Mouse (Mus musculus) c-Kit-positive CD71-positive TER-119-positive erythroid progenitor cells, embryonic 14.5 days (primary cell): ENCODE results near the gene Ndel1.

Experiments
- DNase-seq: peaks from one replicate; pipeline ENCODE4 v3.0.0-alpha.2; 2013; ENCODE audit warnings: low spot score

Ndel1 gene

DNA sequence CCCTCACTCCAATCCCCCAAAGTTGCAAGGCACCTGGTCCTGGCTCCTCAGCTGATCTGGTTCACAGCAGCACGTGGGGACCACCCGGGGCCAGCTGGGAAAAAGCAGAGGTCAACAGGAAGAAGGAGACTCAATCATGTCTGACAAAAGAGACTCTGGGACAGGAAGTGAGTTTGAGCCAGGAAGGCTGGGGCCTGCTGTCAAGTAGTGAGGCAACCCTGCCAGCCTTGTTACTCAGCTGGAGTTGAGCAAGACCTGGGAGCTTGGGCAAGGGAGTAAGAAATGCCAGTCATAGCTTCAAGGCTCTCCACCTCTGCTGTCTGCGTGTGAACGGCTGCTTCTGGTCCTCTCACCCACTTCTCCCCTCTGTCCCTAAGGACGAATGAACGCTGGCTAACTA lies at the start of gene Ndel1:
Gene Ndel1 (minus strand): TSS at position 111 of the 400 bp plus-strand sequence.
- DNase-seq = no peak

DNA sequence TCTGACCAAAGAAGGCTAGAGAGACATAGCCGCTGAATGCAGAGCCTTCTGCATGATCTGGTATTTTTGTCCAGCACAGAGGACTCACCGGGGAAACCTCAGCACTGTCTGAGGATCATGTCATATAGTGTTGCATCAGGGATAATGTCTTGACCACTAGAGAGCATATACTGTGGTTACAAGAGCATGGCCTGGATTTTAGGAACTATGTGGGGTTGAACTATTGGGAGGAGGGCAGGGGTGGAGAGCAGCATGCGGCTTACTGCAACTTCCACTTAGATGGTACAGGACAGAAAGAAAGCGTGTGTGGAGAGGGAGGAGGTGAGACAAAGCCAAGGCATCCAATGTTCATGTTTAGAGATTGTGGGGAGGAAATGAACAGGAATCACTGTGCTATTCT lies 42.9 kb upstream of the Ndel1 start:
- DNase-seq = no peak

DNA sequence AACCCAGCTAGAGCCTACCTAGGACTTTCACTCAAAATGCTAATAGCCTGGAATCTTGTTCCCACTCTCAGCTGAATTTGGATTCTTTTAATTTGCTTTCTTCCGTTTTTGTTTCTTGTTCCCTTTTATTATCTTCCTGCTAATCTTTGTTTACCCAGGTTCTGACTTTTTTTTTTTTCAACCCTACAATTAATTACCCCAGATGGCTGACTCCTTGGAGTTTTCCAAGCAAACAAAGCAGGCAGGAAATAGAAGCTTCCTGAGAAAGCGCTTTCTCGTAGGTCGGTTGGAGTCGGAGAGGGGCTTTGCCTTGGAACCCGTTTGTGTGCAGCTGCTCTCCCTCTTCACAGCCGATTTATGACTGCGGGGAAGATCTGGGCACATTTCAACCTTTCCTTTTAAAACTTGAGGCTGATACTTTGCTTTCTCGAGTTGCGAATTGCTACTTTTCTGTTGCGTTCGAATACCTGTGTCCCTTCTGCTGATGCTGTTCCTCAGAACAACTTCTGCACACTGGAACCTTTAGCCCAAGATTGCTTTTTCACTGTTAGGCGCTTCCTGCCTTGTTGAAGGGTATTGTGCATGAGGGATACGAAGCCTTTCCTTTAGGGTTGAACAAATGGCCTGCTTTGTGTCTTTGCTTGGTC lies 40.0 kb upstream of the Ndel1 start:
- no peak for DNase-seq

DNA sequence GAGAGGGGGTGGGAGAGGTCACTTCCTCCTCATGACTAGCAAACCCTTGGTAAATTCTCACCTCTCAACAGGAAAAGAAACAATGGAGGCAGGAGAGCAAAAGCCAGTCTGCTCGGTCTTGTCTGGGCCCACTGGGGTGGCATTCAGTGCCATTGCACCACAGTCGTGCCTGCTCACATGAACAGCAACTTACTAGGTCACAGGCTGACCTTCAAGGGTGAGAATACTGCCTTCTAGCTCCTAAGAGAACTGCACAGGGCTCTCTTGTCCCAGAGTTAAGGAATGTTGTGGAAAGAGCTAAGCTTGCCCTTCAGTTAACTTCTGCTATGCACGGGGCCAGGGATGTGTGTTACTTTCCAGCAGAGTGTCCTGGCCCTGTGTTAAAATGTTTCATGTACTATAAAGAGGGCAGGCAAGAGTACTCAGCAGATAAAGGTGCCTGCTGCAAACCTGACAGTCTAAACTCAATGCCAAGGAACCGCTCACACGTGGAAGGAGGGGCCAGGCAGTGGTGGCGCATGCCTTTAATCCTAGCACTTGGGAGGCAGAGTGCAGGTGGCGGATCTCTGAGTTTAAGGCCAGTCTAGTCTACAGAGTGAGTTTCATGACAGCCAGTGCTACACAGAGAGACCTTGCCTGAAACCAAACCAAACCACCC lies 37.3 kb upstream of the Ndel1 start:
- DNase-seq = no peak

DNA sequence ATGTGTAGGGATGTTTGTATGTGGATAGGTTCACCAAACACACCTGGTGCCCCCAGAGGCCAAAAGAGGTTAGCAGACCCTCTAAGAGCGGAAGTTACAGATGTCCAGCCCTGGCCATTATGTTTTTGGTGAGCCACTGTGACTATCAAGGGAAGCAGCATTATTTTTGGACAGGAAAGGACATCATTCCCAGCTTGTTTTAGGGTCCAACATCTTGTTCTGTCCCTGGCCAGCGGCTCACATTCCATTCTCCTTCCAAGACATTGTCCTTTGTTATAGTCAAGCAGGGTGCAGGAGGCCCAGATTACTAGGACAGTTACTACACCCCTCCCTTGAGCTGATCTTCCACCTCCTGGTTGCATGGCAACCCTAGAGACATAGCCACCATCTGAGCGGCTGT lies 35.6 kb upstream of the Ndel1 start:
- DNase-seq = no peak

DNA sequence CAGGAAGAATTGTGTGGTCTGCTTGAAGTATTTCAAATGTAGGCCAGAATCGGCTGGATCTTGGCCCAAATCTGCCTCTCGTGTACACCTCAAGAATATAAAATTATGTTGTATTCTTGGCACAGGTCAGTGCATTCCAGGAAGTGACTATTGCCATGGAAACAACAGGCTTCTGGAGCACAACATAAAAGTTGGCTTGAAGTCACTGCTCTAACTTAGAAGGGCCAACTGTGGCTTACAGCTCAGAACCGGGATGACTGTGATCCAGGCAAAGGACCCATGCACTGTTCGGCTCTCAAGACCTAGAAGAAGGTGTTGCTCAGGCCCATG lies 34.8 kb upstream of the Ndel1 start:
- DNase-seq = no peak

DNA sequence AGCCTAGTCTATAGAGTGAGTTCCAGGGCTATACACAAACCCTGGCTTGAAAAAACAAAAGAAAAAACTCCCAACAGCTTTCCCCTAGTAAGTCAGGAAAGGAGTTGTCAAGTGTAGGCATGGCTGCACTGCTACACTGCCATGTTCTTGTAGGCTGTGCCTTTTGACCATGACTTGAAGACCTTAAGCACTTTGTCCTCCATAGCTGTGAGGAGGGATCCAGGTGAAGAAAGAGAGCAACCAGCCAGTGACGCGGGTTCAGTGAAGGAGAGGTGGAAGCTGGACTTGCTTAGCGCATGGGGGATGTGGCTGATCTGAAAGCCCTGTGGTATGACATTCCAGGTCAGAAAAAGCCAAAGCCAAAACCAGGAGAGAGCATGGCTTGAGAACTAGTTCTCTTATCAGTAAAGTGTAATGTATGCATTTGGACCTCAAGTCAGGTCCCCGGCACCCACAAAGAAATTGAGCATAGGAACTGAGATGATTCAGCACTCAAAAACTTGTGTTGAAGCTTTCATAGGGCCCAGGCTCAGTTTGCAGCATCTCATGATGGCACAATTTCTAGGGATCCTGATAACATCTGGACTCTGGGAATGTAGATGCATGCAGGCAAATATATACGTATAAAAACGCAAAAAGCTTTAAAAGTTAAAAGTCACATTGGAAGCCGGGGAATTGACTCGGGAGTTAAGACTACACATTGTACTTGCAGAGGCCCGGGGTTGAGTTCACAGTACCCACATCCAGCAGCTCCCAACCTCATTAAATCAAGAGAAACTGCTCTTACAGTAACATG lies 34.2 kb upstream of the Ndel1 start:
- DNase-seq = no peak

DNA sequence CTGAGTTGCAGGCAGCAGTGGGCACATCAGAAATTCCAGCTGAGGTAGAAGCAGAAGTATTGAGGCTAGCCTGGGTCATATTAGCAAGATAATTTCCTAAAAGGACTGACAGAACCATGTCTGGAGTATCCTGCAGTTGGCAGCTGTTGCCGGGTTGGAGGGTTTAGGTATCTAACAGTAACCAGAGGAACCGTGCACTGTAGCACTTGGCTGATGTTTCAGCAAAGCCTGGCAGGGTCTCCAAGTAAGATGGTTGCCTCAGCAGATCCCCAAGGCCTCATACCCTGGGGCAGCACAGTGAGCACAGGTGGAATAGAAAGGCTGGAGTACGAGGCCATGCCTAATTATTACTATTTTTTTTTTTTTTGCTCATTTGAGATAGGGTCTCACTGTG lies 33.5 kb upstream of the Ndel1 start:
- DNase-seq = no peak

DNA sequence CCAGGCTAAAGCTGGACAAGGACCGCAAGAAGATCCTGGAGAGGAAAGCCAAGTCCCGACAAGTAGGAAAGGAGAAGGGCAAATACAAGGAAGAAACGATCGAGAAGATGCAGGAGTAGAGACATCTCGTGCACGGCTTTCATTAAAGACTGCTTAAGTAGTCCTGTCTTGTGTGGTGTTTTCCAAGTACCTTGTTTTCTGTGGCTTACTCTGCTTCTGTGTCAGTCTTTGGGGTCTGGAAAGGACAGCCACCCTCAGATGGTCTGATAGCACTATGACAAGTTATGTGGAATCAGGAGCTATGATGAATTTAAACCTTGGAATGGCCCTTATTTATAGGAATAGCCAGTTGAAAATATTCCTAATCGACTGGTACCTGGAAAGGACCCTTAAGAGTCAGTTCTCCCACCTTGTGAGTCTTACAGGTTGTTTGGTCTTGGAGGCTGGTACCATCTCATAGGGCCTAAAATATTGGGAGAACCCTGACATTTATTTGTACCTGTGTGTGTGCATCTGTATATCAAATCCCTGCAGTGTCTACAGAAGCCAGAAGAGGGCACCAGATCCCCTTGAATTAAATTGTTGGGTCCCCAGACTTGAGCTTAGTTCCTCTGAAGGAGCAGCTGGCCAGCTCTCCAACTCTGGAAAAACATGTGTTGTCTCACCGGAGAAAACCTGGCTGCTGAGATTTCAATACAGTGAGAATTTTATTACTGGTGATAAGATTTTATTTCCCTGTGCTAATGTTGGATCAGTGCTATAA lies 32.9 kb upstream of the Ndel1 start:
- peak; percentile 72 for DNase-seq

DNA sequence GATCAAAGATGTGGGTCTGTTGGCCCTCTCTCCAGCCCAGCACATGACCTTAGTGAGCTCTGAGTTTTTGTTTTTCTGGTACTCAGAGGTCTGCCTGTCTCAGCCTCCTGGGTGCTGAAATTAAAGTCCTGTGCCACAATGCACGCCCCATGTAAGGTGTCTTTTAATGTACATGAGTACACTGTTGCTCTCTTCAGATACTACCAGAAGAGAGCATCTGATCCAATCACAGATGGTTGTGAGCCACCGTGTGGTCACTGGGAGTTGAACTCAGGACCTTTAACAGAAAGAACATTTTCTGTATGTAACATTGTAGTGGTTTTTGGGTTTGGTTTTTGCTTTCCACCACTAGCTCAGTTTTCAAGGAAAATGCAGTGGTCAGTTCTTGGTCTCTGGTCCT lies 32.1 kb upstream of the Ndel1 start:
- no peak for DNase-seq

DNA sequence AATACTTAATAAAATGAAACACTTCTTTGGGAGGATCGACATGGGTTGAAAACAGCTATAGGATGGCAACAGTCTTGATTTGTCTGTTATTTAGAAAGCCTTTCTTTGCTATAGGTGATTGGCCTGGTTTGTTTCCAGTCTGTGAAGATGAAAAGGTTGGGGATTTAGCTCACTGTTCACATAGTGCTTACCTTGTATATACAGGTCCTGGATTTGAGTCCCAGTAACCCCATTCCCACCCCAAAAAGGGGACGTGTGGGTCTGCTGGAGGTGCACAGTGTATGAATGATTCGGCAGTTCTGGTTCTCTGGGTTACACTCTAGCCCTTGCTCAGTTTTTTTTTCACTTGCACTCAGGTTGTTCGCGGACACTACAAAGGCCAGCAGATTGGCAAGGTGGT lies 31.2 kb upstream of the Ndel1 start:
- no peak for DNase-seq

DNA sequence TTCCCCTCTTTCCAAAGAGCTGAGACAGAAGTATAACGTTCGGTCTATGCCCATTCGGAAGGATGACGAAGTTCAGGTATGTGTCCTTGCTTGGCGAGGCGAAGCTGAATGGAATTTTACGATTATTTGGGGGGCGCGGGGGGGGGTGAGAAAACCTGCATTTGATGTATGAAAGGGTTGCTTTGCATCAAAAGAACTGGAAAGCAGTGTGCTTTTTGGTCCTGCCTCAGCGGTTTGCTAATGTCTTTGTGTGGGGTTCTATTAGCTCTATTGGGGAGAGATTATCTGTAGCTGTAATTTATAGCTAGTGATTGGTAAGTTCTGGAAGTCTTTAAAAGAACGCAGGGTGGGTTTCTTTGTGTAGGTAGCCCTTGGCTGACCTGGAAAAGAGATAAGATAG lies 30.7 kb upstream of the Ndel1 start:
- no peak for DNase-seq

DNA sequence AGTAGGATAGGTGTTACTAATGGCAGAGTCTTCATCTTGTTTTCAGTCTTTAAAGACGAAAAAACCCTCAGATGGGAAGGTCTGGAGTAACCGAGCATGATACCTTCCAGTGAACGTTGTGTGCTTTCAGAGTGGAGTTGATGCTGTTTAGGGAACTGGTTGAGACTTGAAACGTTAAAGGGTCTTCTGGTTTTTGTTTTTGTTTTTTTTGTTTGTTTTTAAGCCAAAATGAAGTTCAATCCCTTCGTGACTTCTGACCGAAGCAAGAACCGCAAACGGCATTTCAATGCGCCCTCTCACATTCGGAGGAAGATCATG lies 30.3 kb upstream of the Ndel1 start:
- no peak for DNase-seq

DNA sequence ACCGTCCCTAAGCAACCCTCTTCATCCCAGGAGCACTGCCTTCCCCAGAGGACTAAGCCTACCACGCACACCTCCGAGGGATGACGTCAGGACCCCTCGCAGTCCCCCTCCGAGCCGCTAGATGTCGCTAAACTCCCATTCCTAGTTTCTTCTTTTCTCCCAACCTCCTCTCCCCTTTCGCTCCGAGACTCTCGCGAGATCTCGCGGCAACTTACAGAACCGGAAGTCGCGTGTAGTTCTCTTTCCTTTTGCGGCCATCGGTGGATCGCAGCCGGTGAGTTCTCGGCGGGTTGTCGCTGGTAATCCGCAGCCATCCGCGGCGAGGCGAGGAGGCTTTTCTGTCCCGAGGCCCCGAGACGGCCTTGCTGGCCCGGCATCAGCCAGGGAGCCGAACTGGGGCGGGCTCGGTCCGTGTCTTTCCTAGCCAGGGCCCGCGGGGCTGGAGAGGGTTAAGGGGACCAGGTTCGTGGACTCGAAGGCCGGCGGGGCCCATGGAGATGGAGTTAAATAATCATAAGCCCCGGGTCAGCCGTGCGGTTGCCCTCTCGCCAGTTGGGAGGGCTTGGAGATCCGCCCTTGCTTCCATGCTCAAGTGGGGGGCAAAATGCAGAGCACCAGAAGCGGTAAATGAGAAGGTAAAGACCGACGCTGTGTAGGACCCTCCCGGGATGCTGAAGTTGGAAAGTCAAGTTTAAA lies 29.8 kb upstream of the Ndel1 start, which contains the start of gene Rpl26:
Gene Rpl26 (plus strand): TSS at position 233 of the 696 bp plus-strand sequence.
- peak; percentile 100 for DNase-seq

DNA sequence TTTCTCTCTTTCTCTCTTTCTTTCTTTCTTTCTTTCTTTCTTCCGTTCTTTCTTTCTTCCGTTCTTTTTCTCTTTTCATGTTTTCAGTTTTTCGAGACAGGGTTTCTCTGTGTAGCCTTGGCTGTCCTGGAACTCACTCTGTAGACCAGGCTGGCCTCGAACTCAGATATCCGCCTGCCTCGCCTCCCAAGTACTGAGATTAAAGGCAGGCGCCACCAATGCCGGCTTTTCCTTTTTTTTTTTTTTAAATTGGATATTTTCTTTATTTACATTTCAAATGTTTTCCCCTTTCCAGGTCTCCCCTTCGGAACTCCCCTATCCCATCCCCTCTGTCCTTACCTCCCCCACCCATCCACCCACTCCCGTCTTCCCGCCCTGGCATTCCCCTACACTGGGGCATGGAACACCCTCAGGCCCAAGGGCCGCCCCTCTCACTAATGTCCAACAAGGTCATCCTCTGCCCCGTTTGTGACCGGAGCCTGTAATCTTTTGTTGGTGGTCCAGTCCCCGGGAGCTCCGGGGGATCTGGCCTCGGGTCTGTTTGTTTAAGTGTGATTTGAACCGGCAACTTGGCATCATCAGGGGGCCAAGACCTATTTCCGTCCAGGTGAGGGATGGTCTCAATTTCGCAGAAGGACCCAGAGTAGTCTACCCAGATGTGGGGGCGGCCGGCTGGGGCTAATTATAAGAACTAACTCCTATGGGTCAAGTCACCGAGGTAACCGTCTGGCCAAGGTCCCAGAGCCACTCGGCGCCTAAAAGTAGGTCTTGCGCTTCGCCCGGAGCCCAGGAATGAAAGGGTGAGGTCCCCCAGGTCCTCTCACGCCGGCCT lies 29.1 kb upstream of the Ndel1 start:
- no peak for DNase-seq

DNA sequence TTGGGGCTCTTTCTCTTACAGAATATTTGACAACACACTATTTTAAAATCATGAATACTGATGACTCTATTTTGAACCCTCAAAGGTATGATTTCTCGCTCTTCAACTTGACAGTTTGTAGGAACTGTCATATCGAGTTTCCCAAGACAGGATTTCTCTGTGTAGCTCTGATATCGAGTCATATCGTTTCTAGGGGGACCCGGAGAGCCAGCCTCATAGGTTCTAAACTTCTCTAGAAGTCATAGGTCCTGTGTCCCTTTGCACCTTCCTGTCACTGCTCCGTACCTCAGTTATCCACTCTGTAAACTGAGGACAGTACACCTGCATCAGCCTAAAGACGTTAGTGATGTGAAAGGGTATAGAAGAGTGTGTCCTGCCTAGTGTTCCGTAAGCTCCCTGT lies 28.2 kb upstream of the Ndel1 start:
- DNase-seq = no peak

DNA sequence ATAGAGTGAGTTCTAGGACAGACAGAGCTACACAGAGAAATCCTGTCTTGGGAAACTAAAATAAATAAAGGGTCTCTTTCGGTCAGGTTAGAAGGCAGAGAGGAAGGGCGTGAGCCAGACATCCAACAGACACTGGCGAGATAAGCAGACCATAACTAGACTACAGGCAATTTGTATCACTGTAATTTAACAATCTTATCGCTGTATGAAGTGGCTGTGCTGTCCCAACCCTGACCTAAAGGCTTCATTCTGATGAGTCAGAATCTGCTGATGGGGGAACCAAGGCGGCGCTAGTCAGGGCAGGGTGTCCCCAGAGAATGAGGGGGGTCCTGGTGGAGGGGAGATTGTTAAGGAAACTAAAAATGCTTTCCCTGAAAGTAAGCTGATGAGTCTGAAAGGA lies 27.1 kb upstream of the Ndel1 start:
- no peak for DNase-seq

DNA sequence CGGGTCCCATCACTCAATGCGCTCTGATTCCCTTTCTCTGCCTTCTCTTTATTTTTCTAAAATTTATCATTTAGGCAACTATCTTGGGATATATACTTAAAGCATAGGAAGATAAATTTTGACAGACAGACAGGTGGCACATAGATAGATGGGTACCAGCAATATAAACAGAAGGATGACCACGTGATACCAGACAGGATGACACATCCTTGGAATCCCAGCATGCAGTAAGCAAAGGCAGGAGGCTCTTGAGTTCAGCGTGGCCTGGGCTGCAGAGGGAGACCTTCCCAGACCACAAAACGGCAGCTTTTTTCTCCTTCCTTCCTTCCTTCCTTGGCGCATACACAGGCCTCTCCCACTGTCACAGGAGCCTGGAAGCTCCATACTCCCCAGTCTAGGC lies 26.2 kb upstream of the Ndel1 start:
- no peak for DNase-seq

DNA sequence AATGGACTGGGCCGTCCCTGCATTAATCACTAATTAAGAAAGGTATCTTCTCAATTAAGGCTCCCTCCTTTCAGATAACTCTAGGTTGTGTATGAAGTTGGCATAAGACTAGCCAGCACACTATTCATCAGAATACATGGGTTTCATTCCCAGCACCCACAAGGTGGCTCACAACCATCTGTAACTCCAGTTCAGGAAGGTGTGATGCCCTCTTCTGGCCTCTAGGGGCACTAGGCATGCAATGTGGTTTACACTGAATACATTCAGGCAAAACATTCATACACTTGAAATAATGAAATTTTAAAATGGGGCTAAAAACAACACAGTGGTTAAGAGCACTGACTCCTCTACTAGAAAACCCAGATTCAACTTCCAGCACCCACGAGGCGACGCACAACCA lies 25.5 kb upstream of the Ndel1 start:
- no peak for DNase-seq

DNA sequence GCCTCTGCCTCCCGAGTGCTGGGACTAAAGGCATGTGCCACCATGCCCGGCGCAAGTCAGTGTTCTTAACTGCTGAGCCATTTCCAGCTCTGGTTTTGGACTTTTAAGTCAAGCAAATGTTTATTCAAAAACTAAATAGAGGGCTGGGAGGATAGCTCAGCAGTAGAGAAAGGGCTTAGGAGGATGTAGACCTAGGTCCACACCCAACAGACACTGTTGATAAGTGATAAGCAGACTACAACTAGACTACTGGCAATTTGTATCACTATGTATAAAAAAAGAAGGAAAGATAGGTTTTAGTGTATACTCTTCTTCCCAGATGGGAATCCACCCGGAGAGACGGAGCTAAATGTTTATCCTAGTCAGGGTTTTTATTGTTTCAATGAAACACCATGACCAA lies 24.6 kb upstream of the Ndel1 start:
- DNase-seq = no peak

DNA sequence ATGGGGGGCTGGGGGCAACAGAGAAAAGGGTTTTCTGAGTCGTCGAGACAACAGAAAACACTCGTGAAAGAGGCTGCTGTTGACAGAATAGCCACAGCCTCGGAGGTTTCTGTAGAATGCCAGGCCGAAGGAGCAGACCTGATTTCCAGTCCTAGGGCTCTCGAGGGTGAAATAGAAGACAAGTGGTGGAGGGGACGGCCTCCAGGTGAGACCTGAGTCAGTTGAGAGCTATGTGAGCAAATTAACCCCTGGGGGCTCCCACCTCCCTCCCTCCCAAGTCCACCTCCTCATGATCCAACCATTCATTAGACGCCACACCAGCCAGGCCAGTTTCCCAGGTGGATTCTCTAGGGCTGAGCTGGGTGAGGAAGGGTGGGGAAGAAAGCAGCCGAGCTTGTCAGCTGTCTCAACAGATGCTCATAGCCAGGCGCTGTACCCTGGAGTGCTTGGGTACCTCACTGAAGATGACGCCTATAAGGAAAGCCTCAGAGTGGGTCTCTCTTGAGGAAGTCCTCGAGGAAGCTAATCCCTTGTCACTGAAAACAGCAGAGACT lies 22.3 kb upstream of the Ndel1 start:
- no peak for DNase-seq
